Mouse (Mus musculus) heart, embryonic 16.5 days (tissue): ENCODE measurements around the gene Kdm6a. TPM values are rescaled to one million over a fixed set of nuclear protein-coding genes. Genes with fewer than 3 reads are reported as not detected.
A peak's percentile ranks its signal among the peaks of the same experiment; 100 is the strongest.

Source experiments
- ATAC-seq: fragments of 200-750 bp; cut with Nextera tagmentation; replicated peaks from 2 replicates; pipeline ENCODE4 v1.8.0; 2017; ENCODE audit warnings: moderate number of reproducible peaks; ENCODE audit not compliant: insufficient read depth, low FRiP score; ENCODE audit errors: extremely low read depth
- H3K27ac ChIP-seq: fragments of 300-500 bp; sonication (generic); 2 replicates; pipeline ENCODE4 v1.5.1; 2014; ENCODE audit warnings: mild to moderate bottlenecking, low read length, control low read depth, moderate library complexity
- H3K27me3 ChIP-seq: fragments of 300-500 bp; sonication (generic); 2 replicates; pipeline ENCODE4 v1.6.1; 2014; ENCODE audit warnings: low read length, mixed read lengths; ENCODE audit not compliant: control insufficient read depth, insufficient read depth
- H3K36me3 ChIP-seq: fragments of 300-500 bp; sonication (generic); 2 replicates; pipeline ENCODE4 v1.6.1; 2014; ENCODE audit not compliant: control insufficient read depth, insufficient read depth
- H3K4me1 ChIP-seq: fragments of 300-500 bp; sonication (generic); 2 replicates; pipeline ENCODE4 v1.6.1; 2014; ENCODE audit warnings: low read length, mixed read lengths; ENCODE audit not compliant: control insufficient read depth, insufficient read depth
- H3K4me2 ChIP-seq: fragments of 300-500 bp; sonication (generic); 2 replicates; pipeline ENCODE4 v1.6.1; 2014; ENCODE audit warnings: low read depth, mild to moderate bottlenecking, control low read depth, low read length
- H3K4me3 ChIP-seq: fragments of 300-500 bp; sonication (generic); 2 replicates; pipeline ENCODE4 v1.5.1; 2014; ENCODE audit warnings: mild to moderate bottlenecking, control low read depth, low read length
- H3K9ac ChIP-seq: fragments of 300-500 bp; sonication (generic); 2 replicates; pipeline ENCODE4 v1.6.1; 2014; ENCODE audit warnings: low read length, control low read depth
- H3K9me3 ChIP-seq: fragments of 300-500 bp; sonication (generic); replicated peaks from 2 replicates; pipeline ENCODE4 v1.6.1; 2016; ENCODE audit warnings: low read length; ENCODE audit not compliant: control insufficient read depth
- WGBS: fragments of 180-500 bp; shearing (Covaris S2); extraction: QIAGEN DNeasy Blood & Tissue Kit; methylation state at CpG from one replicate; pipeline ENCODE4 v1.1.7; 2014; 5-methylcytosine and 5-hydroxymethylcytosine counted together
- polyA plus RNA-seq: library from polyadenylated mRNA; unstranded; fragments of >200 nt; fragmentation: Nextera tagmentation; extraction: Ambion mirVana; gene quantifications from 2 replicates; pipeline ENCODE4 v1.2.1, GENCODE M21; 2015

The Kdm6a gene
- polyA plus RNA-seq, 1 experiment from 2014 or later = 16.6 TPM

DNA sequence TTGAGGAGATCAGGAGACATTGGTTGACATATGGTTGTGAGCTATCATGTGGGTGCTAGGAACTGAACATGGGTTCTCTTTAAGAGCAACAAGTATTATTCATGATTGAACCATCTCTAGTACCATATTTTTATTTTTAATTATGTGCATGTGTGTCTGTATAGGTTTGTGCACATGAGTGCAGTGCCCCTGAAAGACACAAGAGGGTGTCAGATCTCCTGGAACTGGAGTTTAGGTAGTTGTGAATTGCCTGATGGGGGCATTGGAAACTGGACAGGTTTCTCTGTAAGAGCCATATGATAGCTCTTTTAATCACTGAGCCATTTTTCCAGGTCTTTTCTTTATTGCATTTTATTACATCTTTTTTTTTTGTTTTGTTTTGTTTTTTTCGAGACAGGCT is 6.6 kb downstream of the Kdm6a start:
- Histone ChIP-seq H3K9me3 (no peaks in the 10 kb centered on the region), H3K27ac (no peak overlapping the region), H3K4me1 (no peaks in the 10 kb centered on the region; the same call in none of the 2 replicates), H3K27me3 (no peaks in the 10 kb centered on the region), H3K9ac (no peak overlapping the region), H3K4me2 (no peak overlapping the region), H3K4me3 (no peak overlapping the region), H3K36me3 (no peaks in the 10 kb centered on the region)
- no peak for ATAC-seq
- WGBS = 85% methylated on average over 1 of the region's 1 CpGs

DNA sequence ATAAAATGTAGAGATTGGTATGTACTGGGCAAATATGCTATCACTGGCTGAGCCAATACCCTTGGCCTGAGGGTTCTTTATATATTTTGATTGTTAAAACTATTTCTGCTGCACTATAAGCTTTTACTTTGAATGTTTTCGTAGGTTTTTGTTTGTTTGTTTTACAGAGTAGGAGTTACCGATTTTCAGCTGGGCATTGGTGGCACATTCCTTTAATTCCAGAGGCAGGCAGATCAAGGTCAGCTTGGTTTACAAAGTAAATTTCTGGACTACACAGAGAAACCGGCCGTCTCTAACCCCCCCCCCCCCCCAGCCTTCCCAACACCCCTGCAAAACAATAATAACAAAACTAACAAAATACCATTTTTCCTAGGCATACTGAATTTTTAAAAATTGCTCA is 12.5 kb downstream of the Kdm6a start:
- Histone ChIP-seq H3K4me3 (no peak overlapping the region), H3K36me3 (no peaks in the 10 kb centered on the region), H3K9me3 (no peaks in the 10 kb centered on the region), H3K4me2 (peak overlapping the region; percentile 9), H3K27ac (no peak overlapping the region), H3K27me3 (no peaks in the 10 kb centered on the region), H3K9ac (no peak overlapping the region), H3K4me1 (peaks cover 10% of the 10 kb centered on the region)
- no peak for ATAC-seq
- WGBS = 15% methylated on average over 4 of the region's 4 CpGs

DNA sequence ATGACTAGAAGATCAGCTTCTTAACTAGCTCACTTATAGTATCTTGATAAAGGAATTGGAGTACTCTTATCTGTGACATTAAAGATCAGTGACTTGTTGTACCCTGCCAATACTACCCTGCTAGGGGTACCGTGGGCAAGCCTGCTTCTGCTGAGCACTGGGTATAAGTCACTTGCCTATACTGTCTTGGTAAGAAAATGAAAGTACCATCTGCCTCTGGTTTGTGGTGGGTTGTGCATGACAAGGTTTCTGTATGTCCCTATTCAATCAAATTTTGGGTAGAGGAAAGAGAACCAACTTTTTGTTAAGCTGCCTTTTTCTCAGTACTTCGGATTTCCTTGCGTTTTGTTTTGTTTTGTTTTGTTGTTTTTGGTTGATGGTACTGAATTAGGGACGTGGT is 15.4 kb downstream of the Kdm6a start:
- H3K4me1 ChIP-seq = peaks cover 10% of the 10 kb centered on the region
- H3K9me3 ChIP-seq = no peaks in the 10 kb centered on the region
- no peak for ATAC-seq
- H3K9ac ChIP-seq = no peak overlapping the region
- H3K27me3 ChIP-seq = no peaks in the 10 kb centered on the region
- H3K4me2 ChIP-seq = no peak overlapping the region
- H3K36me3 ChIP-seq = no peaks in the 10 kb centered on the region
- 78% methylated on average over 4 of the region's 4 CpGs for WGBS
- H3K4me3 ChIP-seq = no peak overlapping the region
- no peak overlapping the region for H3K27ac ChIP-seq

DNA sequence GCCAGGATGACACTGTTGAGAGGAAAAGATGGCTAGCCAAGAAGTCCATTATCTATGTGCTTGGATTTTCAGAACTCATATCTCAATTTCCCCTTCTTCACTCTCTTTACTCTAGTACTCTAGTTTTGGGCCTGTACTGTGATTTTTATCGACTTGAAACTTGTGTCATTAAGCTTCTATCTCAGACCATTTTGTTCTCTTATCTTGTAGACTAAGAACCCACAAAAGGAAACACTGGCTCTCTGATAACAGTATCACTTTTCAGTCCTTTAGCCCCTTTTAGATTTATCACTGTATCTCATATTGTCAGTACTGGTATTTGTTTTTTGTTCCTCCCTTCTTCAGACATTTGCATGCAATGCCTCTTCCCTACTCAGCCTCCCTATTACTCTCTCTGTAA is 17.1 kb downstream of the Kdm6a start:
- H3K27ac ChIP-seq = no peak overlapping the region
- no peak overlapping the region for H3K9ac ChIP-seq
- H3K9me3 ChIP-seq = no peaks in the 10 kb centered on the region
- no peaks in the 10 kb centered on the region for H3K27me3 ChIP-seq
- no peaks in the 10 kb centered on the region for H3K36me3 ChIP-seq
- no peak overlapping the region for H3K4me2 ChIP-seq
- WGBS = 22% methylated on average over 1 of the region's 1 CpGs
- no peak overlapping the region for H3K4me3 ChIP-seq
- H3K4me1 ChIP-seq = peaks cover 6% of the 10 kb centered on the region
- no peak for ATAC-seq

DNA sequence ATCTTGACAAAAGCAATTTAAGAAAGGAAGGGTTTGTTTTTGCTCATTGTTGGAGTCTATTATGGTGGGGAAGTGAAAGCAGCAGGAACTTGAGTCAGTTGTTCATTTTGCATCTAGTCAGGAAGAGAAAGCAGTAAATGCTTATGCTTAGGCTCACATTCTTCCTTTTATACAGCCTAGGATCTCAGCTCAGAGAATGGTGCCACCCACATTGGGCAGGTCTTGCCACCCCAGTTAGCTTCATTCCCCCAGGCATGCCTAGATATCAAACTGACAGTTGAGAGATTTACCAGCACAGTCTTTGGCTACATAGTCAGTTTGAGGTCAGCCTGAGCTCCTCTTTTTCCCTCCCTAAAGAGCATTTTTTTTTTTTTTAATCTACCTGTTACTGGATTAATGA is 24.8 kb downstream of the Kdm6a start:
- Histone ChIP-seq H3K4me1 (peaks cover 8% of the 10 kb centered on the region; the same call in 1 of the 2 replicates), H3K9ac (no peak overlapping the region), H3K36me3 (no peaks in the 10 kb centered on the region), H3K4me2 (no peak overlapping the region), H3K27me3 (no peaks in the 10 kb centered on the region), H3K9me3 (no peaks in the 10 kb centered on the region), H3K27ac (no peak overlapping the region), H3K4me3 (no peak overlapping the region)
- no peak; the same call in 1 of the 2 replicates for ATAC-seq

DNA sequence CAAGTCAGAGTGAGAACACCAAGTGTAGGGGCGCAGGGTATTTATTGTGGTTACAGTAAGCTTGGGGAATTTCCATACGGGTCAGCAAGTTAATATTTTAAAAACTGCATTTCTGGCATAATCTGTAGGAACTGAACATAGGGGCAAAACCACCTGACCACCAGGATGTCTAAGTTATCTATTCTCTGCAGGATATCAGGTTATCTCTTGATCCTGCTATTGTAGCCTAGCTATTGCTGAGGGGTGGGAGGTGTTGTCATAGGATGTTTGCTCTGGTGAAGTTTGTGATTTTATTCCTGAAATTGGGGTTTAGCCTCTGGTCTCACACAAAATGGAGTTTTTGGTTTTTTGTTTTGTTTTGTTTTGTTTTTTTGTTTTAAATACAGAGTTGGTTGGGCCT is 25.9 kb downstream of the Kdm6a start:
- H3K27ac ChIP-seq = no peak overlapping the region
- WGBS = 78% methylated on average over 2 of the region's 2 CpGs
- no peak for ATAC-seq
- H3K4me3 ChIP-seq = no peak overlapping the region
- H3K4me1 ChIP-seq = peaks cover 11% of the 10 kb centered on the region; the same call in 1 of the 2 replicates
- H3K4me2 ChIP-seq = no peak overlapping the region
- no peaks in the 10 kb centered on the region for H3K27me3 ChIP-seq
- H3K36me3 ChIP-seq = no peaks in the 10 kb centered on the region
- no peak overlapping the region for H3K9ac ChIP-seq
- no peaks in the 10 kb centered on the region for H3K9me3 ChIP-seq

DNA sequence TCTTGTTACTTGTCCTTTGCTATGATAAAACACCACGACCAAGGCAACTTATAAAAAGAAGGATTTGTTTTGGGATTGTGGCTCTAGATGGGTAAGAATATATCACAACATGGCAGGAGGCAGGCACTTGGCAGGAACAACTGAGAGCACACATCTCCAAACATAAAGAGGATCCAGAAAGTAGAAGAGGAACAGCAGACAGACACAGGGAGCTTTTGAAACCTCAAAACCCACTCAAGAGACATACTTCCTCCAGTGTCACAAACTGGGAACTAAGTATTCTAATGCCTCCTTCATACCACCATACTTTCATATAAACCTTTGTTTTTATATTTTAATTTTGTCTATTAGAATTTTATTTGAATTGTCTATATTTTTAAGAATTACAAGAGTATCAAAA is 77.2 kb downstream of the Kdm6a start:
- Histone ChIP-seq H3K4me3 (no peak overlapping the region), H3K9ac (no peak overlapping the region), H3K27me3 (no peaks in the 10 kb centered on the region), H3K36me3 (peaks cover 12% of the 10 kb centered on the region; the same call in 1 of the 2 replicates), H3K9me3 (no peaks in the 10 kb centered on the region), H3K4me1 (no peaks in the 10 kb centered on the region), H3K4me2 (no peak overlapping the region), H3K27ac (no peak overlapping the region)
- no peak for ATAC-seq
- WGBS = 78% methylated on average over 1 of the region's 1 CpGs

DNA sequence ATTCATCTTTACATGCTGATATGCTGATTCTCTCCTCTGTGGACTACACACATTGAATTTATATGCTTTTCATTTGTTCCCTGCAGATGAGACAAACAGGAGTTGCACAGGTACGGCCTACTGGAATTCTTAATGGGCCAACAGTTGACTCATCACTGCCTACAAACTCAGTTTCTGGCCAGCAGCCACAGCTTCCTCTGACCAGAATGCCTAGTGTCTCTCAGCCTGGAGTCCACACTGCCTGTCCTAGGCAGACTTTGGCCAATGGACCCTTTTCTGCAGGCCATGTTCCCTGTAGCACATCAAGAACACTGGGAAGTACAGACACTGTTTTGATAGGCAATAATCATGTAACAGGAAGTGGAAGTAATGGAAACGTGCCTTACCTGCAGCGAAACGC is 88.2 kb downstream of the Kdm6a start:
- no peak overlapping the region for H3K9ac ChIP-seq
- no peak overlapping the region for H3K4me3 ChIP-seq
- no peak for ATAC-seq
- no peak overlapping the region for H3K27ac ChIP-seq
- peaks cover 18% of the 10 kb centered on the region for H3K36me3 ChIP-seq
- WGBS = 92% methylated on average over 4 of the region's 4 CpGs
- no peaks in the 10 kb centered on the region for H3K27me3 ChIP-seq
- H3K4me2 ChIP-seq = no peak overlapping the region
- H3K9me3 ChIP-seq = no peaks in the 10 kb centered on the region
- H3K4me1 ChIP-seq = no peaks in the 10 kb centered on the region

DNA sequence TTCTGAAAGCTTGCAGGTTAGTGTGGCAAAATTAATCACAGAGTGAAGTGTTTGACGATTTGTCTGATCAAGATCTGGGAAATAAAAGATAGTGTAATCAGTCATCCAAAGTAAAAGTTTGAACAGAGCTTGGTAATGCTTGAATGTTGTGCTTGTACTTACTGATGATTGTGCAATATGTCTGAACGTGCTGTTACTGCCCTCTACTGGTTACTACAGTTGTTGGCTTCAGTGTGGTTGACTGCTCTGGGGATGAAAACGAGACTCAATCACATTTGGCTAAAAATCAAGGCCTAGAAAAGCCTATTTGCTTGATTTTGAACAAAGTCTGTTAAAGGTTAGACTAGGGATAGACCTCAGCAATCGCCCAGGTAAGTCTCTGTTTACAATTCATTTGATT is 92.4 kb downstream of the Kdm6a start:
- ATAC-seq = no peak
- 30% methylated on average over 4 of the region's 4 CpGs for WGBS
- no peaks in the 10 kb centered on the region for H3K27me3 ChIP-seq

More for the DNA sequence above, 92.4 kb downstream of the Kdm6a start:
- peaks cover 24% of the 10 kb centered on the region for H3K36me3 ChIP-seq
- H3K27ac ChIP-seq = no peak overlapping the region
- no peak overlapping the region for H3K9ac ChIP-seq
- H3K4me1 ChIP-seq = no peaks in the 10 kb centered on the region
- H3K4me2 ChIP-seq = no peak overlapping the region
- H3K4me3 ChIP-seq = no peak overlapping the region
- H3K9me3 ChIP-seq = no peaks in the 10 kb centered on the region
